Mouse (Mus musculus) brown adipose tissue, adult 24 weeks (tissue): ENCODE measurements around the gene Rab42. TPM values are rescaled to one million over a fixed set of nuclear protein-coding genes. Genes with fewer than 3 reads are reported as not detected.

Experiments used
- H3K27ac ChIP-seq: fragments of 200-500 bp; replicated peaks from 2 replicates; pipeline ENCODE4 v1.5.1; 2012; ENCODE audit warnings: low read depth, mild to moderate bottlenecking, low read length
- H3K4me1 ChIP-seq: fragments of 200-500 bp; 2 replicates; pipeline ENCODE4 v1.6.1; 2012; ENCODE audit warnings: low read length, mixed read lengths; ENCODE audit not compliant: control insufficient read depth, insufficient read depth, insufficient read length
- H3K4me3 ChIP-seq: fragments of 200-500 bp; 2 replicates; pipeline ENCODE4 v1.5.1; 2012; ENCODE audit warnings: low read depth, mild to moderate bottlenecking, low read length, moderate library complexity; ENCODE audit not compliant: insufficient read depth
- polyA plus RNA-seq: library from polyadenylated mRNA; stranded (reverse); fragments of >200 nt; gene quantifications from 2 replicates; pipeline ENCODE4 v1.2.4, GENCODE M21; 2012; ENCODE audit not compliant: missing spikeins, insufficient read depth, insufficient read length

Gene Rab42
- polyA plus RNA-seq, 1 experiment = 2.3 TPM

DNA sequence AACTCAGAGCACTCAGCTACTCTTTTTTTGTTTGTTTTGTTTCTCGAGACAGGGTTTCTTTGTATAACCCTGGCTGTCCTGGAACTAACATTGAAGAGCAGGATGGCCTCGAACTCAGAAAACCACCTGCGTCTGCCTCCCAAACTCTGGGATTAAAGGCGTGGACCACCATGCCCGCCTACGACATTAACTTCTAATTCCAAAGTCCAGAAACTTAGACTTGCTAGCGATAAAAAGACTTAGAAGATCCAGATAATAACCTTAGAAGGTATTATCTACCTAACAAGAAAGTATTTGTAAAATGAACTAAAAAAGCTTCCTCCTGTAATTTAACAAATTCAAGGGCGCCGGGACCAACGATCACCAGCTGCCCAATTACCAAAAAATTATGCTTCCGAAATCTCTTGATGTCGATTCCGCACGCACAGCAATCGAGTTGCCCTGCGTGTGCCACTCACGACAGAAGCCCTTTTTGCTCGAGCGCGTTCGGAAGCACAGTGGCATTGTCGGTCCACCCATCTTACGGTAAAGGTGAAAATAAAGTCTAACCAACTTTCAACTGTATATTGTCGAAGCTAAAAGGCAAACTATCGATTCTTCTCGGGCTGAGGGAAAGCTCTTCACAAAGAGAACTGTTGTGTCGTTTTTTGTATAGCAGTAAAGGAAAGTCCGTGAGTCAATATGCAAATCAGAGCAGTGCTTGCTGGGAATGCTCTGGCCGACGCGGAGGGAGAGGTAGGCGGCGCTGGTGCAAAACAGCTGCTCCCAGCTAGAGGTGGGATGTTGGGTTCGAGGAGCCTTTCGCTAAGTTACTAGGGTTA, 33.2 kb downstream of the Rab42 start:
- Histone ChIP-seq H3K4me3 (peak overlapping the region; percentile 52), H3K27ac (peak overlapping the region; percentile 97), H3K4me1 (no peaks in the 10 kb centered on the region)

DNA sequence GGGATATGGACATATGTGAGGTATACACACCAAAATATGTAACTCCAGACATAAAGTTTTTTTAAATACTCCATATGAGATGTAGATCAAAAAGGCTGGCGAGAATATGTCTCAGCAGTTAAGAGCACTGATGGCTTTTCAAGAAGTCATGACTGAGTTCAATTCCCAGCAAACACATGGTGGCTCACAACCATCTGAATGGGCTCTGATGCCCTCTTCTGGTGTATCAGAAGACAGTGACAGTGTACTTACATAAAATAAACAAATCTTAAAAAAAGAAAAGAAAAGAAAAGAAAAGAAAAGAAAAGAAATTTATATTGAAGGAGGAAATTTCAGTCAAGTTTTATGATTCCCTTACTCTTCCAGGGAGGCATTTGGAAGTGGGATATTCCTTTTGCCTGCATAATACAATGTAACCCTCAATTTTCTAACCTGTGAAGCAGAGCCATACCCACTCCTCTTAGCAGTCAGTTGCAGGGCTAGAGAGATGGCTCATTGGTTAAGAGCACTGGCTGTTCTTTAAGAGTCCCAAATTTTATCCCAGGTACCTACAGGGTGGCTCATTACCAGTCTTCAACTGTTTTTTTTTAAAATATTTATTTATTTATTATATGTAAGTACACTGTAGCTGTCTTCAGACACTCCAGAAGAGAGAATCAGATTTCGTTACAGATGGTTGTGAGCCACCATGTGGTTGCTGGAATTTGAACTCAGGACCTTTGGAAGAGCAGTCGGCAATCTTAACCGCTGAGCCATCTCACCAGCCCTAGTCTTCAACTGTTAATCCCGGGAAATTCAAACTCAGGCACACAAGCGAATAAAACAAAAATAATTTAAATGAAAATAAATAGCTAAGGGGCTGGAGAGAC, 34.1 kb downstream of the Rab42 start:
- H3K4me3 ChIP-seq = no peak overlapping the region
- H3K27ac ChIP-seq = no peak overlapping the region

DNA sequence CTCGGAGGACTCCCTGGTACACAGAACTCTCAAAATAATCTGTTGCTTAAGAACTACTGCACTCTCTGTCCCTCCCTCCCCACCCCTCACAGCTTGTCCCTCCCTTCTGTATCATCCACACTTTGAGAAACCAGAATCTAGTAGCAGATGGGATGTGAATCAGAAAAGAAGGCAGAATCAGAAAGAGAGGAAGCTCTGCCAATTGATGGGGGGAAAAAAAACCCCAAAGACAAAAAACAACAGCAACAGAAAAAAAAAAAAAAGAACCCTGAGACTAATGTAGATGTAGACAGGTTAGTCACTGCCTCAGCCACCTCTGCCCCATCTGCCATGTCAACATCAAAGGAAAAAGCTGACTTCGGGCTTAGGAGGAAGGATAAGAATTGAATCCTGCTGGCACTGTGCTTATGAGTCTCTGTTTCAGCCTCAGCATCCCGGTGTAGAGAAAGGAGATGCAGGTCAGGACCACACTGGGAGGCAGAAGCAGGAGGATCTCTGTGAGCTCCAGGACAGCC, 36.3 kb downstream of the Rab42 start:
- H3K4me3 ChIP-seq = no peak overlapping the region
- H3K4me1 ChIP-seq = peaks cover 5% of the 10 kb centered on the region; the same call in 1 of the 2 replicates
- no peak overlapping the region for H3K27ac ChIP-seq

More for the DNA sequence above, 34.1 kb downstream of the Rab42 start:
- H3K4me1 ChIP-seq = no peaks in the 10 kb centered on the region

- Histone ChIP-seq H3K4me3 (no peak overlapping the region), H3K27ac (no peak overlapping the region)
These were observed 39.9 kb downstream of the Rab42 start for GRCm38 (mm10) chr4:132263313-132263712.

DNA sequence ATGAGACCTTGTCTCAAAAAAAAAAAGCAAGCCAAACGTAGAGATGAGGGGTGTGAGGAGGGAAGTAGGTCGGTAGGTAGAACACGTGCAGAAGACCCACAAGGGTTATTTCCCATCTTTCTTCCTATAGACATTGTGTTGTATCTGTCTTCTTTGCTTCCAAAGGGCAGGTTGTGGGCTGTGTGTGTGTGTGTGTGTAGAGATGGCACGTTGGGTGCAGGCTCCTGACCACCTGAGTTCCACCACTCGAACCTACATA, 40.9 kb downstream of the Rab42 start:
- Histone ChIP-seq H3K4me3 (peak overlapping the region; percentile 99; the same call in 1 of the 2 replicates), H3K27ac (peak overlapping the region; percentile 99), H3K4me1 (peaks cover 14% of the 10 kb centered on the region)

More at GRCm38 (mm10) chr4:132263313-132263712, 39.9 kb downstream of the Rab42 start:
- peaks cover 14% of the 10 kb centered on the region for H3K4me1 ChIP-seq

DNA sequence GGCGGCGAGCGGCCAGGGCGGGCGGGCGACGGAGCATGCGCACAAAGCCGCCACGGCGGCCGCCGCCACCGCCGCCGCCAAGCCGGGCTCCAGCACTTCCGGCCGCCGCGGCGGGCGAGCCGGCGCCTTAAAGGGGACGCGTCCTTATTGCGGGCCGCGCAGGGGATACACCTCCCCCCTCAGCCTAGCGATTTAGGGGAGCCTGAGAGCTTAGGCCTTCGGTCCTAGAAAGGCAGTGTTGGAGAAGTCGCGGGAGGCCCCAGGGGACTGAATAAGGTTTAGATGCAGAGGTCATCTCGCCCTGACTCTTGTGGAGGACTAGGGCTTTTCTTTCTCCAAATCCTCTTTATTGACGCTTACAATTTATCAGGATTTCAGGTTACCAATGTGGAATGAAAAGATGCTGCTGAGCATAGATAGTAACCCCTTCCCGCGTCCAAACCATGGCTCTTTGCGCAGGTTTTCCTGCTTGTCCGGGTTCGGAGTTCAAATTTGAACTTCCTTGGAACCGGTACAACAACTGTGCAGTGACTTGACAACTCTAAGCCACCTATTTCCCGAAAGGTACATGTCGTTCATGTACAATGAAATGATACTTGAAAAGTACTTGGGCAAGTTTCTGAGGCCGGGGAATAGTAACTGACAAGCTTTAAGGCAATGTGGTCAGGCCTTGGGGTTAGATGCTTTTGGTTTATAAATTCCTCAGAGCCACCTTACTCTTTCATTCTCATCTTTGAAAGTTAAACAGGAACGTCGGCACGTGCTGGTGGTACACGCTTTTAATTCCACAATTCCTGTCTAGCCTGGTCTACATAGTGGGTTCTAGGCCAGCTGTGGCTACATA, 41.4 kb downstream of the Rab42 start, which contains the start of gene Gmeb1:
Gene Gmeb1, minus strand, starts transcription at position 89 of the 844 bp plus-strand sequence.
- Histone ChIP-seq H3K4me1 (peaks cover 14% of the 10 kb centered on the region), H3K27ac (peak within 1 kb of the TSS; percentile 99), H3K4me3 (peak within 1 kb of the TSS; percentile 99)

DNA sequence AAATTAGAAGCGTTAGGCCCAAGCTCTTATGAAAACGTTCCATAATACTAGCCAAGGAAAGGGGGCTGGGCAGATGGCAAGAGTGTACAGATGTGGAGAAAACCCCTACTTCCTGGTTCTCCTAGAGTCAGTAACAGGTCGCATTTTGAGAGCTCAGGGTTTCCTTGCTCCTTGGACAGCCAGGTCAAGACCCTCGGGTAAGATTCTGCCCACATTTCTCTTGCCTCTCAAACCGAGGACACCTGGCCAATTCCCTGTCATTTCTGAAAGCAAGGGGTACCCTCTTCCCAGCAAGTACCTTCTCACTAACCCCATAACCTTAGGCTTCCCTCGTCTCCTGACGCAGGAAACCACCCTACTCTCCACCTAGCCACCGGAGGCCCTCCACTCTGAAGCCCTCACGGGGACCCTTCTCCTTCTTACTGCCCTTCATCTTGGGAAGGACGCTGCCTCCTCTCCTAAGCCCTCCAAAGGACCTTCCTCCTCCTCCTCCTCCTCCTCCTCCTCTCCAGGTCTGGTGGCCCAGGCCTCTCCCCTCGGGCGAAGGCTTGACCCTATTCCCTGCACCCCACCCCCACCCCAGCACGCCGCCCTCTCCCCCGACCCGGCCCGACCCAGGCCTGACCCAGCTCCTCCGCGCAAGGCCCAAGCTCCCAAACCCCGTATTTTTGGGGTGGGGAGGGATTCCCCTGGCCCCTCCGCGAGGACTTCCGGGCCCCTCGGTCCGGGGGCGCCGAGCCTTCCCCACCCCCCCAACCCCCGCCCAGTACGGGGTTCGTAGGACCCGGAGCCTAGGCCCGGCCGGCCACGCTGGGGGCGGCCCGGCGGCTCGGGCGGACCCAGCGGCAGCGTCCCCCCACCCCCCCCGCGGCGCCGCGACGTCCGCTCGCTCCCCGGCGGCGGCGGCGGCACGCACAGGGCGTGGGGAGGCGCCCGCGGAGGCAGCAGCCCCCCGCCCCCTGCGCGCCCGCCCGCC, 42.5 kb downstream of the Rab42 start:
- H3K4me1 ChIP-seq = peaks cover 14% of the 10 kb centered on the region
- H3K4me3 ChIP-seq = peak overlapping the region; percentile 98
- H3K27ac ChIP-seq = peak overlapping the region; percentile 97

DNA sequence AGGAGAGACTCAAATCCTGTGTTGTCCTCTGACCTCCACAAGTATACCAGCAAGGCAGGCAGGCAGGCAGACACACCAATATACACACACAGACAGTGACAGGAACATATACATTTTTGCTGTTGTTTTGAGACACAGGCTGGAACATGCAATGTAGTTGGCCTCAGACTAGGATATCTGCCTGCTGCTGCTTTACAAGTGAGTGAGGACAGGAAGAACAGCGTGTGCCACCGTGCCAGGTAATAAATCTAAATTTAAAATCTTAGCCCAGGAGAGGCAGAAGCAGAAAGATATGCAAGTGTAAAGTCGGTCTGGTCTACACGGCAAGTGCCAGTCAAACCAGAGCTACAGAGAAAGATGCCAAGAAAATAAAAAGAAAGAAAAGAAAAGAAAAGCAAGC, 43.9 kb downstream of the Rab42 start:
- H3K27ac ChIP-seq = peak overlapping the region; percentile 32
- H3K4me3 ChIP-seq = peak overlapping the region; percentile 15; the same call in 1 of the 2 replicates
- H3K4me1 ChIP-seq = peaks cover 14% of the 10 kb centered on the region

DNA sequence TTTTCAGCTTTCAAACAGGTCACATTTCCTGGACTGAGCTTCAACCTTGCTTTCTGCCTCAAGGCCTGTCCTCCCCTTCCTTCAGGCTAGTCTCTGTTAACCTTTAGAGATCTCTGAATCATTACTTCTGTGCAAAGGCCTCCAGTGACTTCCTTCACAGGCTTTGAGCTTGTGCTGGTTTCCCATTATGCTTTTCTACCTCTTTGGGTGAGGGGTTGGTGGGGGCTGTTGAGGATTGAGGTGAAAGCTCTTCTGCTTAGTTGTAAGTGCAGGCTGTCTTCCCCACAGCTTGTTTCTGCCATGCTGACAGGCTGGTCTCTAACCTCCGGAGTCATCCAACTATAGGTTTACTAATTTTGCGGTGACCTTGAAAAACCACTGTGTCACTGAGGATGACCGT, 46.8 kb downstream of the Rab42 start:
- Histone ChIP-seq H3K4me3 (no peak overlapping the region), H3K4me1 (peaks cover 9% of the 10 kb centered on the region), H3K27ac (no peak overlapping the region)

- no peak overlapping the region for H3K27ac ChIP-seq
- H3K4me3 ChIP-seq = no peak overlapping the region
- H3K4me1 ChIP-seq = peaks cover 9% of the 10 kb centered on the region
These were observed 48.2 kb downstream of the Rab42 start for GRCm38 (mm10) chr4:132254986-132255385.

- Histone ChIP-seq H3K27ac (peak overlapping the region; percentile 28), H3K4me3 (no peak overlapping the region), H3K4me1 (no peaks in the 10 kb centered on the region; the same call in none of the 2 replicates)
These were observed 49.6 kb downstream of the Rab42 start for GRCm38 (mm10) chr4:132253622-132254021.

DNA sequence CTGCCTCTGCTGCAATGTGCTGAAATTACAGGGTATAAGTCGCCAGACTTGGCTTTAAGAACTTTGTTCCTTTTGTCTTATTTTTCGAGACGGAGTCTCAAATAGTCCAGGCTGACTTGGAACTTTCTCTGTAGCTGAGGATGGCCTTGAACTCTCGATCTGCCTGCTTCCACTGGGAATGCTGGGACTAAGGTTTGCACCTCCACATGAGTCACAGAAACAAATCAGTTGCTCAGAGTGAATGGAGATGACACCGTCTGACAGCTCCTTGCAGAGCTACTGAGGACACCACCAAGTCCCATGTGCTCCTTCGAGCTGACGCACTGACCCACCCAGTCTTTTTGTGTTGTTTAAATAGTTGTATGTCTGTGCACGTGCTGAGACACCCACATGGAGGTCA, 50.1 kb downstream of the Rab42 start:
- no peaks in the 10 kb centered on the region; the same call in none of the 2 replicates for H3K4me1 ChIP-seq
- H3K27ac ChIP-seq = peak overlapping the region; percentile 40; the same call in 1 of the 2 replicates
- no peak overlapping the region for H3K4me3 ChIP-seq
